In the genomic region with DNA sequence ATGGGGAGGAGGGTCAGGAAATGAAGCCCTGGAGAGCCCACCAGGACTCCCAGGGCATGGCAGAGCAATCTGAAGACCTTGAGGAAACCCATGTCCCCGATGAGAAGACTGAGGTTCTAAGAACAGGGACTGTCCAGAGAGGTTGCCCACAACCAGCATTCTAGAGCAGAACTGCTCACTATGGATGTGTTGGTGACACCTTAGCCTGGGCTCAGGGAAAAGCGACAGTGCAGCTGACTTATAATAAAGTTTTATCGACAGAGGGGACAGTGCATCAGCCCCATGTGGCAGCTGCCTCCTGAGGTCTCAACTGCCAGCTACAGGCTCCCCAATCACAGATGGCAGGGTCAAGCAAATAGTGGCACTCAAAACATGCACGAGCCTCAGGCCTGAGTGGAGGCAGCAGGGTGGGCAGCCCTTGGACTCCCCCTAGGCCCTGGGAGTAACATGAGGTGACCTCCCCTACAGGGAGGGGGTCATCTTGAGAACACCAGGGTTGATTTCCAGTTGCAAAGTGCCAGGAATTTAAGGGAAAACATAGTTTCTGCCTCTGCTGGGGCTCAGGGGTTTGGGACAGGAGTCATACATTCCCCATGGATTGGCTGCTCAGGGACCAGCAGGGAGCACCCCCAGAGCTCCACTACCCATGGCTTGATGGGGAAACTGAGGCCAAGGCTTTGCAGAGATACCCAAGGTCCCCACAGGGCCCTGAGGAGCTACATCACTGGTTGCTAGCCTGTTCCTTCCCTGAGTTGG, we compare ENCODE assay signal across 11 mouse cellular contexts. TPM values are rescaled to one million over a fixed set of nuclear protein-coding genes. Genes with fewer than 3 reads are reported as not detected.
DNase-seq lines count a peak whose midpoint lies in the region; ATAC-seq and TF ChIP-seq lines count a peak whose summit lies in the region.
"Had no signal": no experiment of that assay in that cellular context is flagged by ENCODE, and none has a peak within 500 bp of the region (broad histone marks: within the 10 kb centered on the region; RNA-seq: fewer than 3 reads in every experiment).

No protein-coding gene starts in this region.

- intact Hi-C loops in gastrocnemius, postnatal 14 days (cut with DNase I; ENCODE audit: low total_unique reads): no loop called here

- H3K4me3 ChIP-seq in lung, adult 2 months (replicated peaks; ENCODE audit: extremely low read depth, low read depth, low read length): no peak overlapping the region
- H3K4me3 ChIP-seq in E14TG2a.4 (replicated peaks; ENCODE audit: low read length): peak overlapping the region; percentile 63; the same call in 1 of the 2 replicates
- no peak overlapping the region for H3K4me3 ChIP-seq in intestine, postnatal 0 days (ENCODE audit: low read depth, low read length)
- H3K4me3 ChIP-seq in kidney, embryonic 15.5 days (replicated peaks): no peak overlapping the region

- no peak for TF ChIP-seq CTCF in lung, adult 2 months (IDR thresholded peaks at IDR 0.05; ENCODE audit: insufficient read depth, low read length)
- TF ChIP-seq CTCF in E14TG2a.4 (conservative IDR thresholded peaks at IDR 0.05; ENCODE audit: low read length): no peak
- TF ChIP-seq CTCF in intestine, postnatal 0 days (IDR thresholded peaks at IDR 0.05; ENCODE audit: low read depth): no peak

- no peak overlapping the region for H3K4me2 ChIP-seq in intestine, postnatal 0 days (replicated peaks; ENCODE audit: low read depth)
- H3K4me2 ChIP-seq in kidney, embryonic 15.5 days: no peak overlapping the region
- H3K4me2 ChIP-seq: hindbrain, embryonic 14.5 days had no signal

- DNase-seq in cerebellum, adult 11-12 months: peak; percentile 53
- peak; percentile 12 for DNase-seq in lung, adult 2 months
- DNase-seq in lung, postnatal 4 days: no peak
- peak; percentile 8 for DNase-seq in gastrocnemius, postnatal 14 days
- DNase-seq: B cell, adult 2 months; lung, postnatal 36 days had no signal

- no peak for ATAC-seq in cerebellum, adult (ENCODE audit: insufficient number of reproducible peaks, low FRiP score, low TSS enrichment)
- ATAC-seq in intestine, postnatal 0 days: no peak
- no peak for ATAC-seq in kidney, embryonic 15.5 days (replicated peaks; ENCODE audit: low FRiP score)

- H3K9ac ChIP-seq in intestine, postnatal 0 days (ENCODE audit: low read depth, low read length): no peak overlapping the region
- no peak overlapping the region for H3K9ac ChIP-seq in kidney, embryonic 15.5 days
- H3K9ac ChIP-seq: hindbrain, embryonic 14.5 days had no signal

- no peaks in the 10 kb centered on the region for H3K36me3 ChIP-seq in E14TG2a.4 (ENCODE audit: insufficient read depth, low read length)
- H3K36me3 ChIP-seq in intestine, postnatal 0 days (ENCODE audit: control insufficient read depth, insufficient read depth): peaks cover 7% of the 10 kb centered on the region; the same call in 1 of the 2 replicates
- peaks cover 19% of the 10 kb centered on the region; the same call in 1 of the 2 replicates for H3K36me3 ChIP-seq in kidney, embryonic 15.5 days

- no peak overlapping the region for H3K27ac ChIP-seq in intestine, postnatal 0 days (ENCODE audit: low read depth, low read length)
- H3K27ac ChIP-seq in kidney, embryonic 15.5 days: no peak overlapping the region
- H3K27ac ChIP-seq: hindbrain, embryonic 14.5 days had no signal

- 73% methylated on average over 4 of the region's 4 CpGs for WGBS in lung, adult 2 months
- 81% methylated on average over 4 of the region's 4 CpGs for WGBS in intestine, postnatal 0 days
- 65% methylated on average over 4 of the region's 4 CpGs for WGBS in kidney, embryonic 15.5 days

- H3K27me3 ChIP-seq in E14TG2a.4 (ENCODE audit: insufficient read depth, low read length): peaks cover 60% of the 10 kb centered on the region
- peaks cover 16% of the 10 kb centered on the region for H3K27me3 ChIP-seq in intestine, postnatal 0 days (replicated peaks; ENCODE audit: control insufficient read depth, insufficient read depth, low read length)
- H3K27me3 ChIP-seq in kidney, embryonic 15.5 days: no peaks in the 10 kb centered on the region

- TF ChIP-seq POLR2A in lung, adult 2 months (IDR thresholded peaks at IDR 0.05; ENCODE audit: borderline replicate concordance, extremely low read depth, low read depth, low read length): no peak

- H3K9me3 ChIP-seq in E14TG2a.4 (ENCODE audit: low read length): no peaks in the 10 kb centered on the region
- no peaks in the 10 kb centered on the region for H3K9me3 ChIP-seq in intestine, postnatal 0 days (ENCODE audit: control insufficient read depth)
- H3K9me3 ChIP-seq in kidney, embryonic 15.5 days (replicated peaks): no peaks in the 10 kb centered on the region

- H3K4me1 ChIP-seq in lung, adult 2 months (ENCODE audit: control insufficient read depth, insufficient read depth, low read length): peaks cover 62% of the 10 kb centered on the region
- peaks cover 80% of the 10 kb centered on the region for H3K4me1 ChIP-seq in E14TG2a.4 (replicated peaks; ENCODE audit: low read depth, low read length)
- H3K4me1 ChIP-seq in intestine, postnatal 0 days (replicated peaks; ENCODE audit: control insufficient read depth, insufficient read depth, low read length): no peaks in the 10 kb centered on the region
- H3K4me1 ChIP-seq in kidney, embryonic 15.5 days: peaks cover 76% of the 10 kb centered on the region

RNA-seq across cellular contexts. Expression of a gene that starts 28.4 kb away (rescaled TPM):
- 8.8 and 10.1 TPM in 2 replicates for polyA plus RNA-seq in lung, adult 2 months (2012; rRNA removed)
- total RNA-seq in gastrocnemius, postnatal 14 days (2021): under 1 TPM; 0.45 to 0.91 TPM
- polyA plus RNA-seq in intestine, postnatal 0 days (2015; fragmentation: Nextera tagmentation; extraction: Ambion mirVana): 1,233 and 1,333 TPM in 2 replicates
- polyA plus RNA-seq in kidney, embryonic 15.5 days (2015; fragmentation: Nextera tagmentation; extraction: Ambion mirVana): 26.0 and 29.4 TPM in 2 replicates

RNA-seq across cellular contexts. Expression of a gene that starts 32.4 kb away (rescaled TPM):
- polyA plus RNA-seq in lung, adult 2 months (2012; rRNA removed): 3.6 and 5.9 TPM in 2 replicates
- total RNA-seq in gastrocnemius, postnatal 14 days (2021): under 1 TPM in 1 of 2 experiments, not detected in 1; 0.80 TPM
- polyA plus RNA-seq in intestine, postnatal 0 days (2015; fragmentation: Nextera tagmentation; extraction: Ambion mirVana): 0.31 TPM in 1 of 2 replicates, not detected in the other
- 1.6 and 2.1 TPM in 2 replicates for polyA plus RNA-seq in kidney, embryonic 15.5 days (2015; fragmentation: Nextera tagmentation; extraction: Ambion mirVana)

RNA-seq across cellular contexts. Expression of a gene that starts 34.2 kb away (rescaled TPM):
- polyA plus RNA-seq in lung, adult 2 months (2012; rRNA removed): 89.6 and 103 TPM in 2 replicates
- total RNA-seq in gastrocnemius, postnatal 14 days (2021): 100 to 1,000 TPM; 262 to 320 TPM
- polyA plus RNA-seq in intestine, postnatal 0 days (2015; fragmentation: Nextera tagmentation; extraction: Ambion mirVana): 29.2 and 35.1 TPM in 2 replicates
- 67.9 and 84.5 TPM in 2 replicates for polyA plus RNA-seq in kidney, embryonic 15.5 days (2015; fragmentation: Nextera tagmentation; extraction: Ambion mirVana)

RNA-seq across cellular contexts. Expression of a gene that starts 37.0 kb away (rescaled TPM):
- polyA plus RNA-seq in lung, adult 2 months (2012; rRNA removed): 3.7 and 6.3 TPM in 2 replicates
- under 1 TPM; 0.41 to 0.47 TPM for total RNA-seq in gastrocnemius, postnatal 14 days (2021)
- polyA plus RNA-seq in intestine, postnatal 0 days (2015; fragmentation: Nextera tagmentation; extraction: Ambion mirVana): 0.76 and 1.1 TPM in 2 replicates
- 2.5 and 4.1 TPM in 2 replicates for polyA plus RNA-seq in kidney, embryonic 15.5 days (2015; fragmentation: Nextera tagmentation; extraction: Ambion mirVana)

RNA-seq across cellular contexts. Expression of a gene that starts 37.0 kb away (rescaled TPM):
- 79.2 and 83.4 TPM in 2 replicates for polyA plus RNA-seq in lung, adult 2 months (2012; rRNA removed)
- total RNA-seq in gastrocnemius, postnatal 14 days (2021): 10 to 100 TPM; 38.6 to 39.8 TPM
- polyA plus RNA-seq in intestine, postnatal 0 days (2015; fragmentation: Nextera tagmentation; extraction: Ambion mirVana): 54.0 and 59.4 TPM in 2 replicates
- 79.7 and 82.2 TPM in 2 replicates for polyA plus RNA-seq in kidney, embryonic 15.5 days (2015; fragmentation: Nextera tagmentation; extraction: Ambion mirVana)

Comparison
In these comparisons a context has a peak if more than half of its experiments do, and no peak if none do; other contexts are left out.
1. DNase-seq: peak in cerebellum, adult 11-12 months (single experiment), lung, adult 2 months (single experiment) and gastrocnemius, postnatal 14 days (single experiment); none in lung, postnatal 4 days (0 of 2).
2. RNA of a gene that starts 28.4 kb away (polyA plus RNA-seq): 1,233 to 1,333 TPM in intestine, postnatal 0 days; 26.0 to 29.4 TPM in kidney, embryonic 15.5 days and 8.8 to 10.1 TPM in lung, adult 2 months; every median in the first group is over 10 times any median in the second.